Mouse (Mus musculus) neural tube, embryonic 10.5 days (tissue): Measurements from ENCODE around the gene Rfx1.

Source experiments
- DNase-seq: peaks from one replicate; pipeline ENCODE4 v3.0.0-alpha.2; 2017; ENCODE audit warnings: low spot score; ENCODE audit errors: extremely low spot score

Rfx1 gene

DNA sequence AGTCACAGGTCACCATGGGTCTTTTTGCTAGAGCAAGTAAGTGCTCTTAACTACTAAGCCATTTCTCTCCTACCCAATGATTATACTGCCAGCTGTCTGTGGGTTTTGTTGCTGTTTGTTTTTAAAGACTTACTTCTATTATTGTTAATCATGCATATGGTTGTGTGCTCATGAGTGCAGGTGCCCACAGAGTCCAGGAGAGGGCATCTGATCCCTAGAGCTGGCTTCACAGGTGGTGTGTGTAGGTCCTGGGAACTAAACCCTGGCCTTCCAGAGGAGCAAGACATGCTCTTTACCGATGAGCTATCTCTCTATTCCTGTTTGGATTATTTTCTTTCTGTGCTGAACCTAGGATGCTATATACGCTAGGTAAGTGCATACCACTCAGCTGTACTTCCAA, 7.4 kb upstream of the Rfx1 start:
- no peak for DNase-seq

GRCm38 (mm10) chr8:84060245-84060644, 6.4 kb upstream of the Rfx1 start:
- no peak for DNase-seq

DNA sequence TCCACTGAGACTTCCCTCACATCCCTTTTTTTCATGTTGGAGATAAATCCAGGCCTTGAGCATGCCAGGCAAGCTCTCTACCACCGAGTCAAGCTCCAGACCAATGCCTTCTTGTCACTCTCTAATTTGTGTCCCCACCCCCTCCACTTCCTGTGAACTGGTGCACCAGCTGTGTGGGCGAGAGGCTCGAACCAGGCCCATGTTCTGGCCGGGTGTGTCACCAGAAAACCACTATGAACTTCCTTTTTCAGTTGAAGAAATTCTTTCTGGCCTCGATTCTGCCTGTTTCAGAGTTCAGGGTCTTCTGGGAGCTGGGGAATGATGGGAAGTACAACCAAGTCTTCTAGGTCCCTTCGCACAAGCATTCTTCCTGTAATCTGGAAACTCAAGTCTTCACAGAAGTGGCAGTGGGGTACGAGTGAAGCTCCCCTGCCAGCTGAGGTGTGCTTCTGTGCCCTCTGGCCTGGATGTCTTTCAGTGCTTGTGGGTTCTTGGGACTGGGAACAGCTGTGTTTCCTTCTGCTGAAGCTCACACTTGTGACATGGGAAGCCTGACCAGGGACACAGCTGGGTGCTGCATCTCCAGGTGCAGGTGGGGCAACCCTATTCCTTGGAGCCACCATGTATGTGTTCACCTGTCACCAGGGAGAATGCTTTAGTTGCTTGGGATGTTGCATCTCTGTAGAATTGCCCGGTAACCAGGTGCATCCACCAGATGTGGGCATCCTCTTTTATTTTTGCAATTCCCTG, 2.6 kb upstream of the Rfx1 start:
- DNase-seq = no peak

- DNase-seq = no peak
Observed at GRCm38 (mm10) chr8:84065037-84065436, 1.6 kb upstream of the Rfx1 start, which contains the start of gene Gm10643. Gene Gm10643 (minus strand): TSS chr8:84065137.

DNA sequence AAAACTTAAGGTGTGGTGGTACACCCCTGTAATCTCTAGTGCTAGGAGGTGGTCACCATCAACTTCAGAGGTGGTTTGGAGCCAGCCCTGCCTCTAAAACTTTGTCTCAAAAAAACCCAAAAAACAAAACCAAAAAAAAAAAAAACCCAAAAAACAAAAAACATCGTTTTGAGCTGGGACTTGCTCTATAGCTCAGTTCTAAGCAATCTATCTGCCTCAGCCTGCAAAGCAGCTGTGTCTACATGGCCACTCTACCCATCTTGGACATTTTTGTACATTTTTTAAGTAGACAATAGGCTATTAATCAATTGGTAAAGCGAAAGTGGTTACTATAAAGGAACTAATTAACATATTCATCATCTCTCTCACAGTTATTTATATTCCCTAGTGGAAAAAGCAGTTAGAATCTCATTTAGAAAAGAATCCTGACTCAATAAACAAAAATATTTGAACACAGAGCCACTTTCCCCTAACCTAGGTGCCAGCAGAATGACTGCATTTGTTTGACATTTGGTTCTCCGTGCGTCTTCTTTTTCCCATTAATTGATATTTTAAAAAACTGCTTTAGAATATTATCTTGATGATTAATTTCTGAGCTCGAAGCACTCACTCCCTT, 1.1 kb upstream of the Rfx1 start:
- no peak for DNase-seq

GRCm38 (mm10) chr8:84067047-84067573, 476 bp downstream of the Rfx1 start:
- peak; percentile 95 for DNase-seq

DNA sequence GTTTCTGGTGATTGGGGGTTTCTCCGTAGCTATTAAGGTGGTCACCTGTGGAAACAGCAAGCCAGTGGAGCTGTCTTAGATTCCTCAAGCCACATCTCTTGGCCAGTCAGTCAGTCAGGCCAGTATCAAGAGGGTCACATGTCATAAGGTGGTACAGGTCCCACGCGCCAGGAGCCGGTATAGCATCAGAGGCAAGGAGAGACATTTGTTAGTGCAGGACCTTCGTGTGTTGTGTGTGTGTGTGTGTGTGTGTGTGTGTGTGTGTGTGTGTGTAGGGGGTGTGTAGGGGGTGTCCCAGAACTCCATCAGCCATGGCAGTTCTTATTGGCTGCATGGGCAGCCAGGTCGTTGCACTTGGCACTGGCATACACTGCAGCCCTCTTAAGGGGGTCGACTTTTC, 1.3 kb downstream of the Rfx1 start:
- DNase-seq = no peak

DNA sequence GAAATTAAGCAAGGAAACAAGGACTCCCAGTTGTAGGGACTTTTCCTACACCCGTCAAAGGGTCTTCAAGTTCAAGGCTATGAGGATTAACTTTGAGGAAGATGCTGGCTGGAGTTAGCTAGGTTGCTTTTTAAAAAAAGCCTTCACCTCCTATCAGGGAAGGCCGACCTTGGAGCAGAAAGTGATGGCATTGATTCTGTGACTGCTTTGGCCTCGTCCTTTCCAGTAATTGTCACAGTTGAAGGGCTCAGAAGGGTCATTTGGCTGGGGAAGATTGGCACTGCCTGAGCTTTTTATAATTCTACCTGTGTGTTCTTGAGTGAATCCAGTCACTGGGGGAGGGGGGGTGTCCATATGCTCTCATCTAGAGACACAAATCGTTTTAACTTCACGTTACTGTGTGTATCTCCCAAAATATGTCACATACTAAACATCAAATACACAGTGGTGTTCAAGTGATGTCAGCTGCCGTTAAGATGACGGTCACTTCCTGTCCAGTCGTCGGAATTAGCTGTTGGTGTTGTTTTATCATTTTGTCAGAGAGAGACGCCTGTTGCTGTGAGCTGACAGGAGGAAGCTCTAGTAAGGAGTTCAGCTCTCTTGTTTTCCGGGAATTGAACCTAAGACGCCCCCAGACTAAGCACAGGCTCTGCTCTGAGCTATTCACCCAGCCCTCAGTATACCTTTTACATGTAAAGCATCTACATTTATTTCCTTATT, 1.8 kb downstream of the Rfx1 start:
- DNase-seq = no peak

DNA sequence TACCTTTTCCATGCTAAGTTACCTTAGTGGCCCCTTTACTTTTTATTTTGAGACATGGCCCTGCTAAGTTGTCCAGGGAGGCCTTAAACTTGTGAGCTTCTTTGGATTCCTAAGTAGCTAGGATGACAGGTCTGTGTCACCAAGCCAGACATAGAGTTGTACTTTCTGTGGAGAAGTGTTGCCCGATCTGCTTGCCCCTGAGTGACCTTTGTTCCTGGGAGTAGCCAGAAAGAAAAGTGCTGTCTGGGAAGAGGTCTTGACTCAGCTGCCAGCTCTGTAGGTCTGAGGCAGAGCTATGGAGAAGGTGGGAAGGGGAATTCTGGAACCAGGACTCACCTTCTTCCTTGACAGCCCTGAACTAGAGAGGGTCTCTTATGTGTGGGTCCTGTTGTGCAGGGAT, 2.5 kb downstream of the Rfx1 start:
- no peak for DNase-seq

DNA sequence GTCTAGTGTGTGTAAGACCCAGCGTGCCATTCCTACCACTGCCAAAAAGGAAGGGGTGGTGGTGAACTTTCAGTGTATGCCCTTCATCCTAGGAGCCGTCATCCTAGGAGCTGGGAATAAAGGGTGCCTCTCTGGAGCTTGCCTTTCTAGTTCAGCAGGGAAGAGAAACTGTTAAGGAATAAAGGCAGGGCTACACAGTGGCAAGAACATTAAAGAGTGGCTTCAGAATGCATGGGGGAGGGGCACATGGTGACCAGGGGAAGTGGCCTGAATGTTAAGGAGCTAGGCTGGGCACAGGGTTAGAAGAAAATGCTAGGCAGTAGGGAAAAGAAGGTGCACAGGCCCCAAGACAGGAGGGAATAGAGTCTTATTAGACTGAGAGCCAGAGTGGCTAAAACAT, 3.1 kb downstream of the Rfx1 start:
- no peak for DNase-seq

- no peak for DNase-seq
Observed at GRCm38 (mm10) chr8:84070241-84070640, 3.6 kb downstream of the Rfx1 start.

- no peak for DNase-seq
Observed at GRCm38 (mm10) chr8:84070667-84071066, 4.0 kb downstream of the Rfx1 start.

- DNase-seq = no peak
Observed at GRCm38 (mm10) chr8:84071921-84072320, 5.3 kb downstream of the Rfx1 start.

DNA sequence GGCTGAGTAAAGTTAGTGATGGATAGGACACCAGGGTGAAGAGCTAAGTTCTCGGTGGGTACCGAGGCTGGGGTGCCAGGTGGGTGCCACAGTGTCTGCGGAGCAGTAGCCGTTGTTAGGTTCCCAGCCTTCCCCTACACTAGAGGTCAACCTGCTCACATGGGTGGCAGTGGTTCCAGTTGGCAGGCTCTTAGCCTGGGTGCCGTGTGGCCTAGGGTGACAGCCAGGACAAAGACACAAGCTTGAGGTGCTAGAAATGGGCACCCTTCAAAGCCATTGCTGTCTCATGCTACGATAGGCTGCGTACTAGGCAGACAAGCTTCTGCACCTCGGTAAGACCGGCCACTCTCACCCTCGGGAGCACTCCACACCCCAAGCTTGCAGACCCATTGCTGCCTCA, 5.7 kb downstream of the Rfx1 start:
- no peak for DNase-seq

- no peak for DNase-seq
Observed at GRCm38 (mm10) chr8:84073230-84073976, 6.8 kb downstream of the Rfx1 start.

- no peak for DNase-seq
Observed at GRCm38 (mm10) chr8:84076412-84076811, 9.8 kb downstream of the Rfx1 start.

DNA sequence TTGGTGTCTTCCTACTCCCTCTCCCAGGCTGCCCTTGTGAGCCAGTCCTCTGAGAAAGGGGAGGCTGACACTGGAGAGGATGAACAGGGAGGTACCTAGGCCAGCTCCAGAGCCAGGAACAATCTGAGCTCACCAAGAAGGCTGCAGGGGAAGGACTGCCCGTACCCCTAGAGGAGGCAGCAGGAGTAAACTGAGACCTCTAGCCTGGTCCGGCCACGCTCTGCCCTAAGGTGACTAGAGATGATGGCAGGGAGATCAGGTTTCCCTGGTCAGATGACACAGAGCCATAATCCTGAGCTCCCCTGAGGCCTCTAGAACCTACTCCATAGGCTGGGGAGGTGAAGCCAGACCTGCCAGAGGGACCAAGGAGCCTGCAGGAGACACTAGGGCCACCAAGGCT, 10.2 kb downstream of the Rfx1 start:
- no peak for DNase-seq

- no peak for DNase-seq
Observed at GRCm38 (mm10) chr8:84079206-84079605, 12.6 kb downstream of the Rfx1 start.

DNA sequence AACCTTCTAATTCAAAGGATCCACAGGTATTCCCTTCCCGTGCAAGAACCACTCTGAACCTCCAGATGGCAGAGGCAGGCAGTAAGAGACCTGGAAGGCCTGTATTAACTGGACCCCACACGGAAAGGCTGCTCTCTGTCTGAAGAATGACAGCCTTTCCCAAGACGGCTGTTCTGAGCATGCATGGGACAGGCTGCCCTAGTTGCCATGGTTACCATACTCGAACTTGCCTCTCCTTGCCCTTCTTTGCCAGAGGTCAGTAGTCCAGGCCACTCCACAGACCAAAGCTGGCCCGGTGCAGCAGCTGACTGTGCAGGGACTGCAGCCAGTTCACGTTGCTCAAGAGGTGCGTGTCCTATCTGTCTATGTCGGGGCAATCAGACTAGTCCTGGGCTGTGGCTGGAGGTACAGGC, 17.2 kb downstream of the Rfx1 start:
- peak; percentile 56 for DNase-seq

GRCm38 (mm10) chr8:84084341-84085115, 17.9 kb downstream of the Rfx1 start:
- DNase-seq = peak; percentile 24

DNA sequence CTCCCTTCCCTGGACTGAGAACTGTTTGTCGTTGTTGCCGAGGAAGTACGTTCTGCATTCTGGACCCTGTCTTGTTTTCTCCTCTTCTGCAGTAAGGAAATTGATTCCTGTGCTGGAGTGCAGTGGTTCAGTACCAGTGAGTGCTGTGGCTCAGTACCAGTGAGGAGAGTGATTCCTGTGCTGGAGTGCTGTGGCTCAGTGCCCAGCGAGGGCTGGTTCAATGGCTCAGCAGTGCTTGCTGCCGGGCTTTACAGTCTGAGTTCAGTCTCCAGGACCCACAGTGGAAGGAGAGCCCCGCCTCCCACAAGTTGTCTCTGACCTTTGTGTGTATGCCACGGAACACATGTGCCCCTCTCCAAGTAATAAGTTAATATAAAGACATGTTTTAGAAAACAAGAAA, 20.5 kb downstream of the Rfx1 start:
- no peak for DNase-seq
